Mouse (Mus musculus) WW6 (cell line): ENCODE measurements at regions not wholly inside any gene's neighbourhood (a gene's known extent, or its start where the extent isn't known, plus 50 kb on each side); places are given as distances from the start of the nearest gene placed in this dataset.

Experiments
- DNase-seq: peaks from one replicate; pipeline ENCODE4 v3.0.0-alpha.2; 2013; ENCODE audit warnings: low read depth, low spot score

DNA sequence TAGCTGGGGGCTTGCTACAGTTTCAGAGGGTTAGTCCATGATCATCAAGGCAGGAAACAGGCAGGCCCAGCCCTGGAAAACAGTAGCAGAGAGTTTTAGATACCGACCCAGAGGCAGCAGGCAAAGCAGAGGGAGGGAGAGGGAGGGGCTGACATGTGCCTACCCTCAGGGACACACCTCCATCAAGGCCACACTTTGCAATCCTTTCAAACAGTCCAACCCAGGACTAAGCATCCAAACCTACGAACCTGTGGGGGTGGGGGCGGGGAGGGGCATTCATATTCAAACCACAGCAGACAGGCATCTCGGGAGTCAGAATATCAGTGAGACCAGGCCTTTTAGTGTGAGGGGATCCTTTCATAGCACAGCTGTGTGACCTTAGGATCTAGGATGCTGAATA lies 103.2 kb downstream of the Fam168b start:
- no peak for DNase-seq

DNA sequence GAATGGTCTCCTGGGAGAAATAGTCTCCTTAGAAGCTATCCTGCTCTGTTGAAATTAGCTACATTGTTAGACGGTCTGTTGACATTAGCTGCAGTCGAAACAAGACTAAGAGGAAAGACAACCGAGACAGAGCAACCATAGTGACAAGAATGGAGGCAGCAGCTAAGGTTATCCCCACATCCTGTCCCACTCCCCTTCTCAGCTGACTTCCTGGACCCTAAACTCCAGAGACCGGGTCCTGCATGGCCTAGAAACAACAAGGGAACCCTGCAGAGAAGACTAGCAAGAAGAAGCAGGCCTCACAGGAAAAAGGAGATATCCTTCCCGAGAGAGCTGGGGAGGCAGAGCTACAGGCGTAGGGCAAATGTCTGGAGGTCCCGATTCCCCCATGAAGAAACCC lies 102.0 kb downstream of the Fam168b start:
- no peak for DNase-seq

DNA sequence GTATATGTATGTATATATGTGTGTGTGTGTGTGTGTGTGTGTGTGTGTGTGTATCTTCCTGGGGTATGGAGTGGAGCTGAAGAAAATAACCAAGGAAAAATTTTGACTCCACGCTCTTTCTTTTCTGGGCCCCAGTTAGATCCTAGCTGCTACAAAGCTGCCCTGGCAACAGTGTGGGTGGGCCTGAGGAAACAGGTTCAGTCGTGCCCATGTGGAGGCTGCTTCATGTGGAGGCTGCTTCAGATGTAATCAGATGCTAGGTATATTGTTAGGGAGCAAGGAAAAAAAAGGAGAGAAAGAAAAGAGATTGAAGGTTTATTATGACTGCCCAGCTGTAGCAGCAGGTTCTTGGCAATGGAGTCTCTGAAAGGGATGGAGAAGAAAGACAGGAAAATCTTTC lies 100.6 kb downstream of the Fam168b start:
- DNase-seq, result no peak

DNA sequence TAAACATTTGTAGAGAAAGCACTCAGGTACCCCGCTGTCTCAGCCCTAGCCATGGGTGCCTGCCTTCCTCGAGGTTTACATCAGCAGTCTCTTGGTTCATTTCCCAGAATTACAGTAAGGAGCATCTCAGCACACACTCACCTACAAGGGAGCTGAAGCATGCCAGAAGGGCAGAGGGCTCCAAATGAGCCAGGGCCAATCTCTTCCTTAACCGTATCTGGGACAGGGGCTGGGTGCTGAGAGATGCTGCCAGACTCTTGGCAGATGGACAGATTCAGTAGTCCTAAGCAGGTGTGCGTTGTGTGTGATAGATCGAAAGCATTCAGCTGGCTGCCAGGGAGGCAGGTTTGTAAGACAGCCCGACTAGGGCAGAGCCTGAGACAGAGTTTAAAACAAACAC lies 97.0 kb downstream of the Fam168b start:
- DNase-seq, result no peak

DNA sequence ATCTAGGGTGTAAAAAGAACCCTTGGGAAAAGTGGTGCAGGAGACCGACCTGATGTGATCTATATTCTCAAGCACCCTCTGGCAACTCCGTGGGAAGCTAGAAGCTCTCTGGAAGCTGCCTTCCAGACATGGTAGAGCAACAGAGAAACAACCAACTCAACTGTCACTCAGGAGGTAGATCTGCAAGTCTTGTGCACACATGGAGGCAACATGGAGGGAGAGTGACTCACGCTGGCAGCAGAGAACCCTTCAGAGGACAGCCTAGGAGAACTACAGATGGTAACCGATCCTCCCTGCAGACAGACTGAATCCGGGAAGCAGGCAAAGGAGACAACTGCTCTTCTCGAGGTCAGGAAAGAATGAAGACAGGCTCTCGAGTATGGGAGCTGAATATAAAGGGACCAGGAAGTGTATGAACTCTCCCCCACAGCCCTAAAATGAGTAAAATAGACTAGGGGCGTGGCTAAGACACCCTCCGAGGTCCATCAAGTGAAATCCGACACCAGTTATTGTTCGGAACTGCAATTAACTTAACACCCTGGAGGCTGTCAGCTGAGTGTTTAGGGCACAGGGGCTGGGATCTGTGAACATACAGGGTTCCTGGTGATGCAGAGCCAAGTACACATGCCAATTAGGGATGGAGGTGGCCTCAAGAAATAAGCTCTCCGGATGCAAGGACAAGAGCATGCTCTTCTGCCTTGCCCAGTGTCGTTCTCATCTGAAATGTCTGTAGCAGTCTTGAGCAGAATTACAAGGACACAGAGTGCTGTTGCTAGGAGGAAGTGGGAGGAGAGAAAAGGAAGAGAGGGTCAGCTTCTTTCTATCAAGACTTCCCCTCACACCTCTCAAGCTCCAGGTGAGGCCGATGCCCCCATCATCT lies 93.5 kb downstream of the Fam168b start:
- no peak for DNase-seq

DNA sequence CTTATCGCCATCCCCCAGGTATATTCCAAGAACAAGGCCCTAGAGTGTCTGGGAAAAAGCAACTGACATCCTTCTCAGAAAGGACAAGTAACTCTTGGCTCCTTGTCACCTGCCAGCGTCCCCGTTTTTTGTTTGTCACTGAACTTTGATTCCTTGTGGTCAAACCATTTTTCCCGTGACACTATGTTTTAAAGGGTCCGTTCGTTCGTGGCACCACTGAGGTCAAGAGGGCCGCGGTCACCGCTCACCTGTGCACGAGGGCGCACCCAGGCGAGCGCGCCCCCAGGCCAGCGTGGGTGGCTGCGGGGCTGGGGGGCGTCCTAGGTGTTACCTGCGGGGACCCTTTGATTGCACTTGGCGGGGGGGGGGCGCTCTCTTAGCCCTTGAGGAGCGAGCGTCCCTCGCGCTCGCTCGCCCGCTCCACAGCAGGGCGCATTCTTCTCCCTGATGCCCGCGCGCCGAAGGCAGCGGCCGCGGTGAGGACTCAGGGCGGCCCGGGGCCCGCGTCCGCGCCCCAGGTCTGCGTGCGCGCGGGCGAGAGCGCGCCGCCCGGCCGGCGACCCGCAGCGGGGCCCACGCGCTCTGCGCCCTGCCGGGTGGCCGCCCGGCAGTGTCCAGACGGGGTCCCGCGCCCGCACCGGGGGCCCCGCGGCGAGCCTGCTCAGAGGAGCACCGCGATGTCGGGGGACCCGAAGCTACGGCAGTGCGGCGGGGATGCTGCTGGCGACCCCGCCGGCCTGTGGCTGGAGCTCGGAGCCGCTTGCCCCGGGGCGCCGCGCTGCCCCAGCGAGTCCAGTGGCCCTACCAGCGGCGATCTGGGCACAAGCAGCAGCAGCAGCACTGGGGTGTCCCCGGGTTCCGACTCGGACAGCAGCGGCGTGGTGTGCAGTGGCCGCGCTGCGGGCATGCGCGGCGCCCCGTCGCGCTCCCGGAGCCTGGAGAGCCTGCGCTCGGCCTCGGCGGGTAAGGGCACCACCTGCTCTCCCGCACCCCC lies 92.5 kb downstream of the Fam168b start:
- no peak for DNase-seq

DNA sequence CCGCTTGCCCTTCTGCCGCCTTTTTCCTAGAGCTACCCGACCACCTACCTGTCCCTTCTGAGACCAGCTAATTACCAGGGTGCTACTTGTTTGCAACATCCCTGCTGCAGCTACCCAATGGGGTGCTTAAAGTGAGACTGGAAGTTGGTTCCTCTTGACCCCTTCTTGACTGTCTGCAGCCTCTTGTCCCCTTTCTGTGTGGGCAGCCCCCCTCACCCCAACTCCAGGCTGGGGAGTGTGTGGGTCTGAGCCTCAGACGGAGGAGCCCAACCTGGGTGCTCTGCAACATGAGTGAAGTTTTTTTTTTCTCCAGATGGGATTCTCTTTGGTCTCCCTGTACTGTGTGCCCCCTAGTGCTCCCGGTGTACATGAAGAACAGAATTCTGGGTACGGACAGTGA lies 91.7 kb downstream of the Fam168b start:
- no peak for DNase-seq

DNA sequence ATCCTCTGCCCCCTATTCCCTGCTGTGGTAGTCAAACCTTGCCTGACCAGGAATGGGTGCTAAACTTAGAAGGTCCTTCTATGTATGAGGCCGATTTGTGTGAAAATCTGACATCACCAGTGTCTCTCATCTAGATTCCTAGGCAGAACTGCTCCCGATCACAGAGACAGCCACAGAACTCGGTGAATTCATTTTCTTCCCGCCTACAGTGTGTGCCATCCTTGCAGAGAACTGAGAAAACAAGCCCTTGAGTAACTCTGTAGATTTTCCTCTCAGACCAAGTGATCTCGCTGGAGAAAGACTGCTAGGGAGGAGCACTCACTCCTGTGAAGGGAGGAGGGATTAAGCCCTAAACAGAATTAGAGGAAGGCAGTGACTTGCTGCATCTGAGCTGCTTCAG lies 89.3 kb downstream of the Fam168b start:
- DNase-seq, result no peak

DNA sequence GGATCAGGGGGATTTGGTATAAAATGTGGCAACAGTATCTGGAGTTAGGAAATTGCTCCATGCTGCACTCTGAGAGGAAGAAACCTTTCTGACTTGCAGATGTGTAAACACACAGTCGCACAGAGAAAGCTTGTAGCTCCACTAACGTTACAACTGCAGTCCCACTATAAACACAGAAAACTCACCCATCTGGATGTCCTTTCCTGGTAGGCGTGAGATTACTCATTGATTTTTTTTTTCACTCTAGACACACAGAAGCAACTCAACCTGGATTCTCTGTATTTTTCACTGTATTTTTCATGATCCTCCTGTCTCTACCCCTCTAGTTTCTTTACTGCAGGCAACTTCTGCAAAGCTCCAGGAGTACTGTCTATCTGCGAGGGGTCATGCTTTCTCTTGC lies 82.3 kb downstream of the Fam168b start:
- no peak for DNase-seq

DNA sequence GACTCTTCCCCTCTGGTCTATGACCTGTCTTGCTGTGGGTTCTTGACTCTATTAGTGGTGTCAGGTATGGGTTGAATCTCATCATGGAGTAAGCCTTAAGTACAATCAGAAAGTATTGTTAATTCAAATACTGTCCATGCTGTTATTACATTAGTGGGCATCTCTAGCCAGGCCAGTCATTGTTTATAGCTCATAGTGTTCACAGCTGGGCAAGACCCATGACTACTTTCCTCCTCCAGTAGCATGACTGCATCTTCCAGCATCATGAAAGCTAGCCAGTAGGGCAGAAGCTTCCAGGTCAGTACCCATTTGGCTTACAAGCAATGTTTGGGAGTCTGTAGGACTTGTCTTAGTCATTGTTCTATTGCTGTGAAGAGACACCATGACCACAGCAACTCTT lies 81.4 kb downstream of the Fam168b start:
- no peak for DNase-seq

DNA sequence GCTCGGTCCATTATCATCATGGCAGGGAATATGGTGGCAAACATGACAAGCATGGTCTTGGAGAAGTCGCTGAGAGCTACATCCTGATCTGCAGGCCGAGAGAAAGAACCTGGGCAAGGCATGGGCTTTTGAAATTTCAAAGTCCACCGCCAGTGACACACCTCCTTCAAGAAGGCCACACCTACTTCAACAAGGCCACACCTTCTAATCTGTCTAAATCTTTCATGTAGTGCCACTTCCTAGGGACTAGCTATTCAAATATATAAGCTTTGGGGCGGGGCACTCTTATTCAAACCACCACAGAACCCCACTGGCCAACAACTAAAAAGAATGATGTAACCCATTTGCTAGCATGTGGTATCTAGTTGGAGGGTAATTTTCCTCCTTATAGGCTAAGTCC lies 81.0 kb downstream of the Fam168b start:
- no peak for DNase-seq
